Mouse (Mus musculus) embryonic facial prominence, embryonic 11.5 days (tissue): ENCODE data around the gene Ccdc194. TPM values are rescaled to one million over a fixed set of nuclear protein-coding genes. Genes with fewer than 3 reads are reported as not detected.

ENCODE experiments used
- ATAC-seq: fragments of 200-750 bp; cut with Nextera tagmentation; replicated peaks from 2 replicates; pipeline ENCODE4 v1.8.0; 2017; ENCODE audit warnings: low read depth; ENCODE audit not compliant: insufficient number of reproducible peaks, low FRiP score, low TSS enrichment
- DNase-seq: peaks from one replicate; pipeline ENCODE4 v3.0.0-alpha.2; 2015; ENCODE audit warnings: low spot score
- H3K27ac ChIP-seq: fragments of 300-500 bp; sonication (generic); replicated peaks from 2 replicates; pipeline ENCODE4 v1.5.1; 2014; ENCODE audit warnings: mild to moderate bottlenecking, low read depth, low read length, control low read depth
- H3K27me3 ChIP-seq: fragments of 300-500 bp; sonication (generic); 2 replicates; pipeline ENCODE4 v1.6.1; 2014; ENCODE audit warnings: mild to moderate bottlenecking, low read length, moderate library complexity, mixed read lengths; ENCODE audit not compliant: control insufficient read depth, insufficient read depth
- H3K36me3 ChIP-seq: fragments of 300-500 bp; sonication (generic); replicated peaks from 2 replicates; pipeline ENCODE4 v1.6.1; 2014; ENCODE audit warnings: low read depth, mild to moderate bottlenecking, low read length, moderate library complexity, mixed read lengths; ENCODE audit not compliant: control insufficient read depth, insufficient read depth
- H3K4me1 ChIP-seq: fragments of 300-500 bp; sonication (generic); 2 replicates; pipeline ENCODE4 v1.6.1; 2014; ENCODE audit warnings: low read length, mixed read lengths; ENCODE audit not compliant: control insufficient read depth, insufficient read depth
- H3K4me2 ChIP-seq: fragments of 300-500 bp; sonication (generic); 2 replicates; pipeline ENCODE4 v1.6.1; 2014; ENCODE audit warnings: low read depth, mild to moderate bottlenecking, control low read depth, low read length, moderate library complexity
- H3K4me3 ChIP-seq: fragments of 300-500 bp; sonication (generic); 2 replicates; pipeline ENCODE4 v1.5.1; 2014; ENCODE audit warnings: low read depth, low read length, control low read depth
- H3K9ac ChIP-seq: fragments of 300-500 bp; sonication (generic); replicated peaks from 2 replicates; pipeline ENCODE4 v1.6.1; 2014; ENCODE audit warnings: mild to moderate bottlenecking, control low read depth, low read length
- H3K9me3 ChIP-seq: fragments of 300-500 bp; sonication (generic); replicated peaks from 2 replicates; pipeline ENCODE4 v1.6.1; 2016; ENCODE audit warnings: mild to moderate bottlenecking, low read length, inconsistent platforms, mixed read lengths; ENCODE audit not compliant: control insufficient read depth
- WGBS: fragments of 180-500 bp; shearing (Covaris S2); extraction: QIAGEN DNeasy Blood & Tissue Kit; methylation state at CpG from one replicate; pipeline ENCODE4 v1.1.7; 2014; 5-methylcytosine and 5-hydroxymethylcytosine counted together
- polyA plus RNA-seq: library from polyadenylated mRNA; unstranded; fragments of >200 nt; fragmentation: Nextera tagmentation; extraction: Ambion mirVana; gene quantifications from 2 replicates; pipeline ENCODE4 v1.2.1, GENCODE M21; 2014

Gene Ccdc194
- polyA plus RNA-seq, 1 experiment from 2014 or later, result 0.15 TPM

GRCm38 (mm10) chr8:71568941-71569340 lies 43.4 kb upstream of the Ccdc194 start:
- ATAC-seq, result no peak
- H3K4me3 ChIP-seq, result peak overlapping the region; percentile 59
- no peaks in the 10 kb centered on the region; the same call in 1 of the 2 replicates for H3K4me1 ChIP-seq
- peaks cover 2% of the 10 kb centered on the region for H3K9me3 ChIP-seq
- peaks cover 5% of the 10 kb centered on the region for H3K27me3 ChIP-seq
- H3K9ac ChIP-seq, result peak overlapping the region; percentile 1; the same call in 1 of the 2 replicates
- H3K27ac ChIP-seq, result no peak overlapping the region
- no peaks in the 10 kb centered on the region for H3K36me3 ChIP-seq
- no peak for DNase-seq
- peak overlapping the region; percentile 90 for H3K4me2 ChIP-seq
- WGBS, result 20% methylated on average over 6 of the region's 6 CpGs

DNA sequence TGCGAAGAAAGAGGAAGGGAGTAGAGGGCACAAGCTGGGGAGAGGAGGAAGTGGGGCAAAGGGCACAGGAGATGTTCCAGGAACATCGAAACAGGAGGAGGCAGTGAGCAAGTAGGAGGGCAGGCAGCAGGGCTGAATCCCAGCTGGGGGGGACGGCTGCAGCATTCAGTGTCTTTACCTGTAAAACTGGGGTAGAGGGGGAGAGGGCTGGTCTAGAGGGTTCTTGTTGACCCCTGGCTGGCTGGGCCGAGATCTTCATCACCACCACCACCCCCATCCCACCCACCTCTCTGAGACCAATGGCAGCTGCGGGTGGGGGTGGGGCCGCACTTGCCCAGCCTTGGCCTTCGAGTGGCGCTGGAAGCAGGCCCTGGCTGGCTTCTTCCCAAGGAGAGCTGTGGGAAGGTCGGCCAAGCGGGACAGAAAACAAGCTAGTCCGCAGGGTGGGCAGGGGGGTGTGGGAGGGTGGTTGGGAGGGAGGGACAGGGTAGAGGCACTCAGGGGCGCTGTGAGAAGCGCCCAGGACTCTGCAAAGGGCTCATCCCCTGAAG lies 43.0 kb upstream of the Ccdc194 start, which contains the start of gene Slc27a1:
TSS of gene Slc27a1 (plus strand) at position 496 of the 551 bp plus-strand sequence.
- no peak for ATAC-seq
- Histone ChIP-seq H3K9ac (peak within 1 kb of the TSS; percentile 32), H3K9me3 (peaks cover 3% of the 10 kb centered on the region), H3K27me3 (peaks cover 5% of the 10 kb centered on the region), H3K4me3 (peak within 1 kb of the TSS; percentile 59), H3K36me3 (no peaks in the 10 kb centered on the region), H3K4me2 (peak within 1 kb of the TSS; percentile 90), H3K27ac (0 out of 2 replicates have a peak within 1 kb of the TSS, but pooled peaks have one; percentile 1), H3K4me1 (no peaks in the 10 kb centered on the region; the same call in 1 of the 2 replicates)
- no peak for DNase-seq
- 12% methylated on average over 13 of the region's 13 CpGs for WGBS

GRCm38 (mm10) chr8:71567587-71567986 lies 42.1 kb upstream of the Ccdc194 start:
- Histone ChIP-seq H3K4me2 (no peak overlapping the region), H3K9me3 (peaks cover 3% of the 10 kb centered on the region), H3K4me3 (no peak overlapping the region), H3K4me1 (no peaks in the 10 kb centered on the region; the same call in 1 of the 2 replicates), H3K27me3 (peaks cover 9% of the 10 kb centered on the region), H3K9ac (no peak overlapping the region), H3K27ac (no peak overlapping the region), H3K36me3 (no peaks in the 10 kb centered on the region)
- ATAC-seq, result no peak
- 76% methylated on average over 7 of the region's 7 CpGs for WGBS
- no peak for DNase-seq

DNA sequence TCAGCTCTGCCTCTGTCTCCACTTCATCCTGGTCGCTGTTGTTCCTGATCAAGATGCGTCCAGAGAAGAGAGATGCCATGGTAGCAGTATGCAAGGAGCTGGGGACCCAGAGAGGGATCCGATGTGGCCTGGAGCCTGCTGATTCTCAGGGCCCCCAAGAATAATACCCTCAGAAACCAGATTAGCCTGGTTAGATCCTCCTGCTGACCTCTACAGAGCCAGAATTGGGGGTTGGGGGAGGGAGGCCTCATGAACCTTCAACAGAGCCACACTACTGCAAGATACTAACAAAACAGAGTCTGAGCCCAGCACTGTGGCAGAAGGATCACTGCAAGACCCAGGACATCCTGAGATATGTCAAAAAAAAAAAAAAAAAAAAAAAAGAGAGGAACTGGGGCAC lies 41.0 kb upstream of the Ccdc194 start, which contains the start of gene Nxnl1:
TSS of gene Nxnl1 (minus strand) at position 101 of the 400 bp plus-strand sequence.
- H3K9ac ChIP-seq, result no peak within 1 kb of the TSS
- H3K36me3 ChIP-seq, result no peaks in the 10 kb centered on the region
- 53% methylated on average over 3 of the region's 3 CpGs for WGBS
- H3K9me3 ChIP-seq, result peaks cover 3% of the 10 kb centered on the region
- no peak for ATAC-seq
- no peak within 1 kb of the TSS for H3K4me2 ChIP-seq
- H3K27me3 ChIP-seq, result peaks cover 19% of the 10 kb centered on the region
- no peak within 1 kb of the TSS for H3K27ac ChIP-seq
- no peak within 1 kb of the TSS for H3K4me3 ChIP-seq
- DNase-seq, result no peak
- no peaks in the 10 kb centered on the region; the same call in 1 of the 2 replicates for H3K4me1 ChIP-seq

DNA sequence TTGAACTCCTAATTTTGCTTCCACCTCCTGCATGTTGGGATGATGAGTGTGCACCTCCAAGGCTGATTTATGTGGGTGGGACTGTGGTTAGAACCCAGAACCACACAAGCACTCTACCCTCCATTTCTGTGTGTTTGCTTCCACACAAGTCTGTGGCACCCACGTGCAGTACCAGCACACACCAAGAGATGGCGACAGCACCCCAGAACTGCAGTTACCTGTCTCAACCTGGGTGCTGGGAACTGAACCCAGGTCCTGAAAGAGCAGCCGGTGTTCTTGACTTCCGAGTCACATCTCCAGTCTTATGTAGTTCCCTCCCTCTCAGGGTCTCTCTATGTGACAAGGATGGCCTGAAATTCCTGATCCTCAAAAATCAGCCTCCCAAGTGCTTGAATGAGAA lies 38.5 kb upstream of the Ccdc194 start:
- no peak overlapping the region for H3K4me3 ChIP-seq
- WGBS, result 88% methylated on average over 4 of the region's 4 CpGs
- no peaks in the 10 kb centered on the region for H3K36me3 ChIP-seq
- ATAC-seq (no peak), DNase-seq (no peak)
- H3K27ac ChIP-seq, result no peak overlapping the region
- H3K9ac ChIP-seq, result no peak overlapping the region
- no peak overlapping the region for H3K4me2 ChIP-seq
- peaks cover 3% of the 10 kb centered on the region for H3K9me3 ChIP-seq
- H3K4me1 ChIP-seq, result 0 out of 2 replicates have a peak, but pooled peaks cover under 1% of the 10 kb centered on the region
- peaks cover 41% of the 10 kb centered on the region for H3K27me3 ChIP-seq

DNA sequence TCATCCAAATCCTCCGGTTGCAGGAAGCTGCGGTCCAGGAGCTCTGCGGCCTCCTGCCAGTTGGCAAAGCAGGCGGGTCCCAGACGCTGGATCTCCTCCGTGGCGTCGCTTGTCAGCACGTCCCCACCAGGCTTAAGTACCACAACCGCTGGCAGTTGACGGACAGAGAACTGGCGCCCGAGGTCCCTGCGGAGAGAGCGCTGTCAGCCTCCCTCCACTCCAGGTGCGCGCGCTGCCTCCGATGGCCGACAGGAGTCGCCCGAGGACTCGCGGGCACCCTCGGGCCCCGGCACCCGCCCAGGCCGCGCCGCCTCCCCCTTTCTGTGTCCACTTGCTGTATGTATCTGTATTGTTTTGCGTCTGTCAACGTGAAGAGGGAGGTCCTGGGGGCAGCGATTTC lies 37.2 kb upstream of the Ccdc194 start:
- H3K4me2 ChIP-seq, result peak overlapping the region; percentile 26
- no peak overlapping the region for H3K27ac ChIP-seq
- WGBS, result under 1% methylated on average over 33 of the region's 33 CpGs
- H3K9me3 ChIP-seq, result peaks cover 3% of the 10 kb centered on the region
- DNase-seq, result peak; percentile 70
- H3K27me3 ChIP-seq, result peaks cover 48% of the 10 kb centered on the region
- no peak for ATAC-seq
- peak overlapping the region; percentile 16; the same call in 1 of the 2 replicates for H3K4me3 ChIP-seq
- no peak overlapping the region; the same call in 1 of the 2 replicates for H3K9ac ChIP-seq
- H3K4me1 ChIP-seq, result peaks cover 6% of the 10 kb centered on the region; the same call in 1 of the 2 replicates
- H3K36me3 ChIP-seq, result no peaks in the 10 kb centered on the region

DNA sequence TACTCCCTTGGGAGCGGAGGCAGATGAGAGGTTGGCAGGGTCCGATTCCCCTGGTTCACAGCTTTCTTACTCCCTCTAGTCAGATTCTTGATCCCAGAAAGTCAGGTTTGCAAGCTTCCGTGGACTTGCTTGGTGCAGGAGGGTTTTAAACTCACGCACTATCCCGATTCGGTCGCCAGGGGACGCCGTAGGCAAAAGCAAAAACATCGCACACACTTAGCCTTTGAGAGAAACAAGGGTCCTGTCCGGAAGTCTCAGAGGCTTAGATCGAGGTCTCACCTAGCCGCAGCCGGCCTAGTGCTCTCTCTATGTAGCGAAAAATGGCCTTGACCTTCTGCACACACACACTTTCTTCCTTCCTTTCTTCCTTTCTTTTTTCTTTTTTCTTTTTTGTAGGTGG lies 35.9 kb upstream of the Ccdc194 start:
- H3K27me3 ChIP-seq, result peaks cover 61% of the 10 kb centered on the region
- H3K9me3 ChIP-seq, result peaks cover 3% of the 10 kb centered on the region
- ATAC-seq (no peak), DNase-seq (peak; percentile 81)
- WGBS, result 2% methylated on average over 15 of the region's 15 CpGs
- no peak overlapping the region for H3K4me3 ChIP-seq
- H3K4me1 ChIP-seq, result peaks cover 6% of the 10 kb centered on the region; the same call in 1 of the 2 replicates
- no peak overlapping the region for H3K9ac ChIP-seq
- no peak overlapping the region for H3K4me2 ChIP-seq
- no peaks in the 10 kb centered on the region for H3K36me3 ChIP-seq
- H3K27ac ChIP-seq, result no peak overlapping the region

GRCm38 (mm10) chr8:71560765-71561164 lies 35.3 kb upstream of the Ccdc194 start:
- H3K27ac ChIP-seq, result no peak overlapping the region
- peaks cover 3% of the 10 kb centered on the region for H3K9me3 ChIP-seq
- H3K4me2 ChIP-seq, result no peak overlapping the region
- no peak overlapping the region for H3K4me3 ChIP-seq
- peaks cover 61% of the 10 kb centered on the region for H3K27me3 ChIP-seq
- WGBS, result 81% methylated on average over 5 of the region's 5 CpGs
- no peaks in the 10 kb centered on the region for H3K36me3 ChIP-seq
- no peak overlapping the region for H3K9ac ChIP-seq
- DNase-seq, result no peak
- H3K4me1 ChIP-seq, result peaks cover 6% of the 10 kb centered on the region; the same call in 1 of the 2 replicates
- no peak for ATAC-seq
